Mouse (Mus musculus) liver, postnatal 0 days (tissue): ENCODE measurements around the gene Cmc2. TPM values are rescaled to one million over a fixed set of nuclear protein-coding genes. Genes with fewer than 3 reads are reported as not detected.

Experiments used
- ATAC-seq: fragments of 200-750 bp; cut with Nextera tagmentation; 2 replicates; pipeline ENCODE4 v1.8.0; 2017; ENCODE audit warnings: mild to moderate bottlenecking, moderate library complexity
- DNase-seq: peaks from one replicate; pipeline ENCODE4 v3.0.0-alpha.2; 2016
- H3K27ac ChIP-seq: fragments of 300-500 bp; sonication (generic); 2 replicates; pipeline ENCODE4 v1.5.1; 2014; ENCODE audit warnings: antibody characterized with exemption, moderate library complexity, mild to moderate bottlenecking, low read depth
- H3K27me3 ChIP-seq: fragments of 300-500 bp; sonication (generic); 2 replicates; pipeline ENCODE4 v1.6.1; 2014; ENCODE audit warnings: low read length, control low read depth, mixed read lengths; ENCODE audit not compliant: insufficient read depth
- H3K36me3 ChIP-seq: fragments of 300-500 bp; sonication (generic); replicated peaks from 2 replicates; pipeline ENCODE4 v1.6.1; 2014; ENCODE audit warnings: mild to moderate bottlenecking, control low read depth, low read length, moderate library complexity, mixed read lengths; ENCODE audit not compliant: insufficient read depth
- H3K4me1 ChIP-seq: fragments of 300-500 bp; sonication (generic); 2 replicates; pipeline ENCODE4 v1.6.1; 2014; ENCODE audit warnings: antibody characterized with exemption, mild to moderate bottlenecking, control low read depth; ENCODE audit not compliant: insufficient read depth
- H3K4me2 ChIP-seq: fragments of 300-500 bp; sonication (generic); 2 replicates; pipeline ENCODE4 v1.6.1; 2014; ENCODE audit warnings: low read depth, mild to moderate bottlenecking, low read length, moderate library complexity, mixed read lengths
- H3K4me3 ChIP-seq: fragments of 300-500 bp; sonication (generic); 2 replicates; pipeline ENCODE4 v1.5.1; 2014; ENCODE audit warnings: low read depth, low read length
- H3K9ac ChIP-seq: fragments of 300-500 bp; sonication (generic); replicated peaks from 2 replicates; pipeline ENCODE4 v1.6.1; 2014; ENCODE audit warnings: mild to moderate bottlenecking, moderate library complexity
- H3K9me3 ChIP-seq: fragments of 300-500 bp; sonication (generic); 2 replicates; pipeline ENCODE4 v1.6.1; 2016; ENCODE audit warnings: mild to moderate bottlenecking, control low read depth, low read length, mixed read lengths
- CTCF ChIP-seq: sonication (generic); IDR thresholded peaks from 2 replicates; pipeline ENCODE4 v1.5.1; 2016; ENCODE audit warnings: antibody characterized with exemption, low read depth
- EP300 ChIP-seq: IDR thresholded peaks from 2 replicates; pipeline ENCODE4 v1.6.1; 2016; ENCODE audit warnings: antibody characterized with exemption, low read depth, mild to moderate bottlenecking
- WGBS: fragments of 180-500 bp; shearing (Covaris S2); extraction: QIAGEN DNeasy Blood & Tissue Kit; methylation state at CpG from one replicate; pipeline ENCODE4 v1.1.7; 2014; ENCODE audit not compliant: insufficient replicate concordance; 5-methylcytosine and 5-hydroxymethylcytosine counted together
- polyA plus RNA-seq: library from polyadenylated mRNA; unstranded; fragments of >200 nt; fragmentation: Nextera tagmentation; extraction: Ambion mirVana; gene quantifications from 2 replicates; pipeline ENCODE4 v1.2.1, GENCODE M21; 2015

The Cmc2 gene
- polyA plus RNA-seq, 1 experiment from 2014 or later: 47.3 TPM

GRCm38 (mm10) chr8:116875798-116876450, 45.3 kb downstream of the Cmc2 start:
- Histone ChIP-seq H3K9ac (no peak overlapping the region), H3K4me3 (no peak overlapping the region), H3K4me1 (0 out of 2 replicates have a peak, but pooled peaks cover 3% of the 10 kb centered on the region), H3K4me2 (no peak overlapping the region), H3K9me3 (peaks cover 2% of the 10 kb centered on the region; the same call in 1 of the 2 replicates), H3K27me3 (no peaks in the 10 kb centered on the region), H3K36me3 (no peaks in the 10 kb centered on the region), H3K27ac (0 out of 2 replicates have a peak overlapping the region, but pooled peaks have one; percentile 2)
- peak; percentile 72 for ATAC-seq
- no peak for DNase-seq
- TF ChIP-seq EP300: peak; percentile 66
- no peak for TF ChIP-seq CTCF
- WGBS: 63% methylated on average over 17 of the region's 17 CpGs

- 77% methylated on average over 8 of the region's 8 CpGs for WGBS
- peaks cover 2% of the 10 kb centered on the region; the same call in 1 of the 2 replicates for H3K9me3 ChIP-seq
- 0 out of 2 replicates have a peak, but pooled peaks cover 3% of the 10 kb centered on the region for H3K4me1 ChIP-seq
- no peak overlapping the region for H3K27ac ChIP-seq
- H3K36me3 ChIP-seq: no peaks in the 10 kb centered on the region
- DNase-seq (no peak), ATAC-seq (no peak)
- no peak for TF ChIP-seq EP300
- TF ChIP-seq CTCF: no peak
- no peak overlapping the region for H3K4me3 ChIP-seq
- H3K9ac ChIP-seq: no peak overlapping the region
- H3K4me2 ChIP-seq: no peak overlapping the region
- no peaks in the 10 kb centered on the region for H3K27me3 ChIP-seq
Observed at GRCm38 (mm10) chr8:116873986-116874385, 47.3 kb downstream of the Cmc2 start.

- Histone ChIP-seq H3K36me3 (no peaks in the 10 kb centered on the region), H3K9ac (no peak overlapping the region), H3K27me3 (no peaks in the 10 kb centered on the region), H3K27ac (0 out of 2 replicates have a peak overlapping the region, but pooled peaks have one; percentile 30), H3K4me3 (no peak overlapping the region), H3K9me3 (peaks cover 2% of the 10 kb centered on the region; the same call in 1 of the 2 replicates), H3K4me1 (0 out of 2 replicates have a peak, but pooled peaks cover 3% of the 10 kb centered on the region), H3K4me2 (no peak overlapping the region)
- ATAC-seq (peak; percentile 63), DNase-seq (peak; percentile 47)
- 68% methylated on average over 11 of the region's 11 CpGs for WGBS
- TF ChIP-seq EP300: no peak
- no peak for TF ChIP-seq CTCF
Observed at GRCm38 (mm10) chr8:116873586-116873985, 47.7 kb downstream of the Cmc2 start.

GRCm38 (mm10) chr8:116872761-116873342, 48.4 kb downstream of the Cmc2 start:
- DNase-seq: peak; percentile 22
- Histone ChIP-seq H3K27me3 (no peaks in the 10 kb centered on the region), H3K4me3 (no peak overlapping the region), H3K9me3 (peaks cover 2% of the 10 kb centered on the region; the same call in 1 of the 2 replicates), H3K4me1 (0 out of 2 replicates have a peak, but pooled peaks cover 3% of the 10 kb centered on the region), H3K36me3 (no peaks in the 10 kb centered on the region), H3K27ac (0 out of 2 replicates have a peak overlapping the region, but pooled peaks have one; percentile 30), H3K4me2 (no peak overlapping the region), H3K9ac (no peak overlapping the region)
- WGBS: 54% methylated on average over 2 of the region's 2 CpGs
- peak; percentile 20; the same call in 1 of the 2 replicates for ATAC-seq
- TF ChIP-seq EP300: no peak
- peak; percentile 53 for TF ChIP-seq CTCF

- DNase-seq: peak; percentile 35
- H3K4me1 ChIP-seq: no peaks in the 10 kb centered on the region
- TF ChIP-seq EP300 (no peak), CTCF (peak; percentile 67)
Observed at GRCm38 (mm10) chr8:116868699-116869098, 52.6 kb downstream of the Cmc2 start.

GRCm38 (mm10) chr8:116867321-116867720, 53.9 kb downstream of the Cmc2 start:
- TF ChIP-seq CTCF (no peak), EP300 (no peak)
- ATAC-seq (no peak), DNase-seq (no peak)
- H3K27me3 ChIP-seq: peaks cover 18% of the 10 kb centered on the region
- no peaks in the 10 kb centered on the region for H3K9me3 ChIP-seq
- no peak overlapping the region for H3K4me2 ChIP-seq
- H3K27ac ChIP-seq: no peak overlapping the region
- H3K4me1 ChIP-seq: 0 out of 2 replicates have a peak, but pooled peaks cover 3% of the 10 kb centered on the region
- 48% methylated on average over 9 of the region's 9 CpGs for WGBS
- no peak overlapping the region for H3K4me3 ChIP-seq
- H3K9ac ChIP-seq: no peak overlapping the region
- H3K36me3 ChIP-seq: no peaks in the 10 kb centered on the region

More at GRCm38 (mm10) chr8:116868699-116869098, 52.6 kb downstream of the Cmc2 start:
- Histone ChIP-seq H3K4me3 (no peak overlapping the region), H3K36me3 (no peaks in the 10 kb centered on the region), H3K9me3 (no peaks in the 10 kb centered on the region), H3K9ac (no peak overlapping the region), H3K27me3 (peaks cover 11% of the 10 kb centered on the region), H3K27ac (no peak overlapping the region), H3K4me2 (no peak overlapping the region)
- 20% methylated on average over 4 of the region's 4 CpGs for WGBS
- ATAC-seq: no peak
